Mouse (Mus musculus): ENCODE results near the gene Baiap2l1. TPM values are rescaled to one million over a fixed set of nuclear protein-coding genes. Genes with fewer than 3 reads are reported as not detected.

Baiap2l1 gene
- polyA plus RNA-seq (2015; fragmentation: Nextera tagmentation; extraction: Ambion mirVana), result 1.2 and 1.4 TPM in 2 replicates

DNA sequence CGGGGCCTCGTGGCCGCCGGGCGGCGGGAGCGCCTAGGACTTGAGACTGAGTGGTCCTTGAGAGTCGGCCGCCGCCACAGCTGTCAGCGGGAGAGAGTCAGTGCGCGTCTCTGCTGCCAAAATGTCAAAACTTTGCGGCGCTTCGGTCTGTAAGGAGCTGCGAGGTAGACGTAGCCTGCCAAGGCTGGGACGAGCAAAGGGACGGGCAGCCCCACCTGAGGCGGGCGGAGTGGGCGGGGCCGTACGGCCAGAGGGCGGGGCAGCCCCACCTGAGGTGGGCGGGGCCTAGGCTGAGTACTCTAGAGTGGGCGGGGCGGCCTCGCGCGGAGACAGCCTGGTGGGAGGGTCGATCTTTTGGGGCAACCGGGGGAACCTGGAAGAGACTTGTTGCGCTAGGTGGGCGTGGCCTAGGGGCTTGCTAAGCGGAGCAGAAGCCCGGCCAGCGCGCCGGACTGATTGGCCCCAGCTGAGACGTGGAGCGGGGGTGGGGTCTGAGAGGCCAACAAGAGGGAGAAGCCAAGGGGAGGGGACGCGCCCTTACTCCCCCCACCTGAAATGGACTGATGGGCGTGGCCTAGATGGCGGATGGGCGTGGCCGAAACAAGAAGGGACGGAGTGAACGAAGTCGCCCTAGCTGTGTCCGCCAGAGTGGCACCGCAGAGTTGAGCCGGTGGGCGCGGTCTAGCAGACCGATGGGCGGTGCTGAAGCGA lies at the start of gene Baiap2l1:
Baiap2l1 (minus strand) TSS at position 232 of the 711 bp plus-strand sequence.

DNA sequence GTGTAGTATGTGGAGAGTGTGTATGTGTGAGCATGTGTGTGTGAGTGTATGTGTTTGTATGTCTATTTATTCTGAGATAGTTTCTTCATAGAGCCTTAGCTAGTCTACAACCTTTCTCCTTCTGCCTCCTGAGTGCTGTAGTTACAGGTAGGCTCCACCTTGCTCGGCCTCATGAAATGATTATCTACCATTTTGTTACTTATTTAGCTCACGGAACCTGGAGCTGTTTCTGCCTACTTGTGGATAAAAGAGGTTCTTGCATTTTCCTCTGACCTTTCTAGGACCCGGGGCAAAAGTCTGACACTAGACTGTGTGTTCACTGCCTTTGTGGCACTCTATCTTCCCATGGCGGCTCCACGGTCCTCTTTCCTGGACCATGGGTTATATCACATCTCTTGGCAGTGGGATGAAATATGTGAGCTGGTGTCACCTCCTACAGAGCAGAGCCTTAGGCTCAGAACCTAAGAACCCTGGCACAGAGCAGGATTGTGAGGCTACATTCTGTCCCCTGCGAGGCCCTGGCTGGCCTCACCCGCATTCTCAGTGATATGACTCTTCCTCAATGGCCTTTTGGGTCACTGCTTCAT lies 113.9 kb downstream of the Baiap2l1 start, which contains the start of gene Bri3:
Bri3 (plus strand) TSS at position 537 of the 587 bp plus-strand sequence.

DNA sequence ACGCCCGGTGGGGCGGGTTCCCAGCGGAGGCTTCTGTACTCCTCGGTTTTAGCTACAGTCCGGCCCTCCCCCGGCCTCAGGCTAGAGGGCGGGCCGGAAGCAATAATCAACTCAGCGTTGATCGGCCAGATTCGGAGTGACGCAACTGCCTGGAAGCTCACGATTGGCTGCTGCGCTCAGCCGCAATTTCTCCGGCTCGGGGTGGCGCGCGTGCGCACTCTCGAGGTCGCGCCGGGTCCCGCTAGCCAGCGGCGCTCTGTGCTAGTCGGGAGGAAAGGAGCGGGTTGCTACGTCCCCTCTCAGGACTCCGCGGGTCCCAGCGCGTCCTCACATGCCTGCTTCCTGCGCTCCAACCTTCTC lies 134.4 kb downstream of the Baiap2l1 start, which contains the start of gene Tecpr1:
Tecpr1 (minus strand) TSS at position 113 of the 360 bp plus-strand sequence.

Other genes with a start within 250 kb of the Baiap2l1 start
- gene Bhlha15, start 167.8 kb downstream of the Baiap2l1 start, polyA plus RNA-seq (2015; fragmentation: Nextera tagmentation; extraction: Ambion mirVana), result 0.08 TPM in 2 replicates
- 31.1 and 38.2 TPM in 2 replicates for gene Tecpr1, start 134.5 kb downstream of the Baiap2l1 start, polyA plus RNA-seq (2015; fragmentation: Nextera tagmentation; extraction: Ambion mirVana)
- 117 and 126 TPM in 2 replicates for gene Bri3, start 113.7 kb downstream of the Baiap2l1 start, polyA plus RNA-seq (2015; fragmentation: Nextera tagmentation; extraction: Ambion mirVana)
- gene Nptx2, start 187.8 kb upstream of the Baiap2l1 start, polyA plus RNA-seq (2015; fragmentation: Nextera tagmentation; extraction: Ambion mirVana), result 21.2 and 23.4 TPM in 2 replicates